Mouse (Mus musculus): Measurements from ENCODE around the gene Scn10a. TPM values are rescaled to one million over a fixed set of nuclear protein-coding genes. Genes with fewer than 3 reads are reported as not detected.

Scn10a gene
- total RNA-seq, 2 experiments from 2014 or later, result 0.09 to 0.11 TPM

Other genes with a start within 250 kb of the Scn10a start
- 1 to 10 TPM; 2.9 to 5.1 TPM for gene Scn5a, start 140.3 kb downstream of the Scn10a start, total RNA-seq (2021)
- gene Scn11a, start 106.1 kb upstream of the Scn10a start, total RNA-seq (2021), result under 1 TPM; 0.16 to 0.34 TPM
- 10 to 100 TPM; 67.8 to 82.2 TPM for gene Wdr48, start 175.6 kb upstream of the Scn10a start, total RNA-seq (2021)
- gene Gorasp1, start 218.2 kb upstream of the Scn10a start, total RNA-seq (2021), result 10 to 100 TPM; 32.6 to 35.4 TPM
- gene Ttc21a, start 218.3 kb upstream of the Scn10a start, total RNA-seq (2021), result under 1 TPM; 0.43 to 0.60 TPM